Mouse (Mus musculus) gastrocnemius, adult 2 months (tissue): ENCODE data around the gene Cela3a. TPM values are rescaled to one million over a fixed set of nuclear protein-coding genes. Genes with fewer than 3 reads are reported as not detected.

Source experiments
- DNase-seq: peaks from one replicate; pipeline ENCODE4 v3.0.0; 2022
- H3K27ac ChIP-seq: fragments of 200-600 bp; 2 replicates; pipeline ENCODE4 v1.8.1; 2022; ENCODE audit warnings: mild to moderate bottlenecking
- H3K4me3 ChIP-seq: fragments of 200-600 bp; 2 replicates; pipeline ENCODE4 v1.8.1; 2022; ENCODE audit warnings: mild to moderate bottlenecking, moderate library complexity
- CTCF ChIP-seq: fragments of 200-600 bp; IDR thresholded peaks from 2 replicates; pipeline ENCODE4 v1.8.1; 2022; ENCODE audit warnings: antibody characterized with exemption, mild to moderate bottlenecking, moderate library complexity
- intact Hi-C: fragments of 180-260 bp; cut with DNase I; formaldehyde crosslinking; loops from one replicate; pipeline ENCODE4 v1.15.1; 2025
- total RNA-seq, 2 experiments: library from RNA; stranded (reverse); gene quantifications; 2 replicates each; pipeline ENCODE4 v1.2.3; 2021

Cela3a gene
- total RNA-seq, 2 experiments from 2014 or later: not detected

GRCm38 (mm10) chr4:137364826-137365225 lies 44.8 kb downstream of the Cela3a start:
- no peak for DNase-seq
- no peak for TF ChIP-seq CTCF
- intact Hi-C loops: no loop called here
- Histone ChIP-seq H3K27ac (no peak overlapping the region), H3K4me3 (no peak overlapping the region)

- no peak for TF ChIP-seq CTCF
- intact Hi-C loops: no loop called here
- no peak overlapping the region for H3K4me3 ChIP-seq
- no peak overlapping the region for H3K27ac ChIP-seq
- DNase-seq: no peak
Measured at GRCm38 (mm10) chr4:137360996-137361395, 48.6 kb downstream of the Cela3a start.

- Histone ChIP-seq H3K27ac (peak overlapping the region; percentile 99), H3K4me3 (peak overlapping the region; percentile 92)
- DNase-seq: no peak
- intact Hi-C loops: no loop called here
- TF ChIP-seq CTCF: no peak
Measured at GRCm38 (mm10) chr4:137358291-137359002, 51.1 kb downstream of the Cela3a start.

GRCm38 (mm10) chr4:137357517-137358254 lies 51.9 kb downstream of the Cela3a start, which contains the start of gene Cdc42:
Gene Cdc42, minus strand, starts transcription at chr4:137357720.
- peak; percentile 100 for DNase-seq
- no peak for TF ChIP-seq CTCF
- H3K27ac ChIP-seq: peak within 1 kb of the TSS; percentile 99
- intact Hi-C loops: no loop called here
- H3K4me3 ChIP-seq: peak within 1 kb of the TSS; percentile 92

- intact Hi-C loops: no loop called here
- DNase-seq: peak; percentile 91
Measured at GRCm38 (mm10) chr4:137356674-137357510, 52.7 kb downstream of the Cela3a start.

More at GRCm38 (mm10) chr4:137356674-137357510, 52.7 kb downstream of the Cela3a start:
- no peak for TF ChIP-seq CTCF
- Histone ChIP-seq H3K27ac (peak overlapping the region; percentile 99), H3K4me3 (peak overlapping the region; percentile 92)

Other genes with a start within 250 kb of the Cela3a start
- gene Wnt4, start 132.3 kb downstream of the Cela3a start, total RNA-seq: 10 to 100 TPM in 1 of 2 experiments, 1 to 10 TPM in 1; 9.2 to 13.0 TPM
- gene Cdc42, start 52.1 kb downstream of the Cela3a start, total RNA-seq: 100 to 1,000 TPM; 169 to 187 TPM
- gene Cela3b, start 20.7 kb upstream of the Cela3a start, total RNA-seq: not detected
- gene 1700013G24Rik, start 43.5 kb upstream of the Cela3a start, total RNA-seq: not detected
- gene Hspg2, start 59.0 kb upstream of the Cela3a start, total RNA-seq: 10 to 100 TPM; 55.2 to 77.5 TPM
- gene Ldlrad2, start 164.8 kb upstream of the Cela3a start, total RNA-seq: not detected
- 10 to 100 TPM; 28.1 to 36.1 TPM for gene Usp48, start 184.0 kb upstream of the Cela3a start, total RNA-seq